Mouse (Mus musculus) layer of hippocampus, postnatal 14 days (tissue): ENCODE measurements around the gene Ccdc113. TPM values are rescaled to one million over a fixed set of nuclear protein-coding genes. Genes with fewer than 3 reads are reported as not detected.
"Not testable (repeated sequence)": the region's sequence is repeated elsewhere in the genome, so short reads cannot be mapped to it uniquely, and the experiment has no call there.

Experiments used
- DNase-seq, 2 experiments: peaks; one replicate each; pipeline ENCODE4 v3.0.0; 2021 to 2022; ENCODE audit warnings: low spot score in 2 of 2, mixed read lengths in 1 of 2
- total RNA-seq, 2 experiments: library from RNA; stranded (reverse); gene quantifications; 2 replicates each; pipeline ENCODE4 v1.2.3; 2021

The Ccdc113 gene
- total RNA-seq, 2 experiments from 2014 or later: 1.1 to 2.1 TPM

DNA sequence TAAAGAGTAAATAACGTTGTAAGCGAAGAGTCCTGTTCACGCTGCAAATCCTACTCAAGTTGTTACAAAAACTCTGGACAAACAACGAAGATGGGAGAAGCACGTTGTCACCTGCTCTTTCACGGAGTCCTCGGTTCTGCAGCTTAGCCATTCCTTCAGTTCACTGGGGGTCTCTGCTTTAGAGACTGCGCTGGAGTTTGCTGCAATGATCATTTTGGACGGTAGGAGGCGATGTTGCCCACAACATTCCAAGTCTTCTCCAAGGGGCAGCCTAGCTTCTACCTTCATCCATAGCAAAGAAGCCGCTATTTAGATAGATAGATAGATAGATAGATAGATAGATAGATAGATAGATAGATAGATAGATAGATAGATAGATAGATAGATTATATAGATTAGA is 66.0 kb downstream of the Ccdc113 start:
- DNase-seq: peak; percentile 79 to 82

DNA sequence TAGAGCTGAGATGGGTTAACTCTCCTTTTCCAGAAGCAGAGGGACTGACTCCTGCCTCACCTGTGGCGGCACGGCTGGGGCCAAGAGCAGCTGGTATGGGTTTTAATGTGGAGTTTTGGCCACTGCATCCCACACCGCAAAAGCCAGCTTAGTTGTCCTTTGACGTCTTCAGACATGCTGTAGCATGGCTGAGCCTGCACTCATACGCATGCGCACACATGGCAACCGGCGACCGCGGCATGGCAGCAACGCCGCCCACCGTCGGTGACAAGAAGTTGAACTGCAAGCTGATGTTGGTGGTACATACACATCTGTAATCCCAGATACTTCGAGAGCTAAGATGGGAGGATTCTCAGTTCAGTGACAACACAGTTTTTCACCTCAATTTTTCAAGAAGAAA is 67.4 kb downstream of the Ccdc113 start:
- DNase-seq: no peak

GRCm38 (mm10) chr8:95602168-95602567 is 68.3 kb downstream of the Ccdc113 start:
- no peak for DNase-seq

DNA sequence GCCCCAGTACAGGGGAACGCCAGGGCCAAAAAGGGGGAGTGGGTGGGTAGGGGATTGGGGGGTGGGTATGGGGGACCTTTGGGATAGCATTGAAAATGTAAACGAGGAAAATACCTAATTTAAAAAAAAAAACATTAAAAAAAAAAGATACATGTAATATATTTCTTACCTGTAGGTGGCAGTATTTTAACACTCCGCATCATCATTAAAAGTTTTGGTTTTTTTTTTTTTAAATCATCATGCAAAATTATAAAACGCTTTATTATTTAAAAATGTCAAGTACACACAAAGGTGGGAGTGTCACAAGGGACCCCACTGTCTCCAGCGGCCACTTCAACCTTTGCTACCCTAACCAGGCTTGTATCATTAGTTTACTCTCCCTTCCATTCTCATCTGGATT is 72.6 kb downstream of the Ccdc113 start:
- DNase-seq: not testable (repeated sequence)

- DNase-seq: no peak
Measured at GRCm38 (mm10) chr8:95607210-95607609, 73.3 kb downstream of the Ccdc113 start.

Other genes starting within 250 kb of the Ccdc113 start
- gene Cngb1, start 227.5 kb upstream of the Ccdc113 start, total RNA-seq: 1 to 10 TPM in 1 of 2 experiments, under 1 TPM in 1; 0.93 to 1.3 TPM
- gene Tepp, start 223.5 kb upstream of the Ccdc113 start, total RNA-seq: under 1 TPM in 1 of 2 experiments, not detected in 1; 0.74 TPM
- gene Zfp319, start 202.1 kb upstream of the Ccdc113 start, total RNA-seq: 10 to 100 TPM; 15.3 to 16.6 TPM
- gene Usb1, start 201.8 kb upstream of the Ccdc113 start, total RNA-seq: 10 to 100 TPM; 16.0 to 18.6 TPM
- gene Mmp15, start 181.8 kb upstream of the Ccdc113 start, total RNA-seq: 10 to 100 TPM; 29.8 to 33.8 TPM
- gene Cfap20, start 99.2 kb upstream of the Ccdc113 start, total RNA-seq: 10 to 100 TPM; 58.5 to 62.5 TPM
- gene Csnk2a2, start 44.0 kb upstream of the Ccdc113 start, total RNA-seq: 10 to 100 TPM; 77.4 to 79.8 TPM
- gene Prss54, start 42.3 kb downstream of the Ccdc113 start, total RNA-seq: under 1 TPM in 1 of 2 experiments, not detected in 1; 0.33 TPM
- 1 to 10 TPM; 2.7 TPM for gene Gins3, start 99.4 kb downstream of the Ccdc113 start, total RNA-seq
- 1,000 to 10,000 TPM; 1,455 to 1,520 TPM for gene Ndrg4, start 142.9 kb downstream of the Ccdc113 start, total RNA-seq
- gene Setd6, start 181.8 kb downstream of the Ccdc113 start, total RNA-seq: 10 to 100 TPM; 16.2 to 20.0 TPM